Mouse (Mus musculus) lung, adult 18-20 months (tissue): ENCODE results near the gene Tmem60.
A peak's percentile ranks its signal among the peaks of the same experiment; 100 is the strongest.

Source experiments
- DNase-seq, 2 experiments: peaks; one replicate each; pipeline ENCODE4 v3.0.0; 2022; ENCODE audit warnings: mixed read lengths in 2 of 2

Gene Tmem60

DNA sequence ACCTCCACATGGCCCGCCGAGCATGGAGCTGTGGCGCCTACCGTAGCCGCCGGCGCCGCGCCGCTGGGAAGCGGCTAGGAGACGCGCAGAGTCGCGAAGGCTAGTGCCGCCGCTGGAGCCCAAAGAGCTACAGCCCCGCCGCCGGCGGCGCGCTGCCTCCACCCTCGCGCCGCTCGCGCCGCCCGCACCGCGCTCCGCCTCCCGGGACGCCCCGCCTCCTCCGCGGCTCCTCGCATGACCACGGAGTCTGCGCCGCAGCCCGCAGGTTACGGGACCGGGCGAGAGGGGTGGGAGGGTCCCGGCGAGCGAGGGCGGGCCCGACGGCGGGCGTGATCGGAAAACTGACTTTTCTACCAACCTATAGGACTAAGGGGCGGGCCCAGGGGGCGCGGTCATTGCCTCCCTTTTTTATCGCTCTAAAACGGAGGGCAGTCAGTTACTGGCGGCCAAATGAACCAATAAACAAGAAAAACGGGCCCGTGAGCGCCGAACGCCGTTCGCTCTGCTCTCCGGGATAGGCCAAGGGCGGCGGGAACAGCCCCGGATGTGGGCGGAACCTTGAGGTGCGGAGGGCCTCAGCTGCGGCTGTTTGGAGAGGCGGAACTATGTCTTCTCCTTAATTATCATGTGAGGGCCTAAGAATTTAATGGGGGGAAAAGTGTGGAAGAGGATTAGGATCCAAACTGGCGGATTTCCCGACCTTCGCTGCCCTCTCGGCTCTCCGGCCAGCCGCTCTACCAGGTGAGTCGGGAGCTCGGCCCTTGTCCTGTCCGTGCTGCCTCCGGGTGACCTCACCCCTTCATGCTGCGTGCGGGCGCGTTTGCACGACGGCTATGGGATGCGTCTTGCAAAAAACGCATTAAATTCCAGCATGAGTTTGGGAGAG is at the start of gene Tmem60, which contains the start of gene Phtf2:
Gene Tmem60 (plus strand): TSS at position 277 of the 886 bp plus-strand sequence.
Gene Phtf2 (minus strand): TSS at position 210 of the 886 bp plus-strand sequence.
- peak; percentile 99 for DNase-seq

DNA sequence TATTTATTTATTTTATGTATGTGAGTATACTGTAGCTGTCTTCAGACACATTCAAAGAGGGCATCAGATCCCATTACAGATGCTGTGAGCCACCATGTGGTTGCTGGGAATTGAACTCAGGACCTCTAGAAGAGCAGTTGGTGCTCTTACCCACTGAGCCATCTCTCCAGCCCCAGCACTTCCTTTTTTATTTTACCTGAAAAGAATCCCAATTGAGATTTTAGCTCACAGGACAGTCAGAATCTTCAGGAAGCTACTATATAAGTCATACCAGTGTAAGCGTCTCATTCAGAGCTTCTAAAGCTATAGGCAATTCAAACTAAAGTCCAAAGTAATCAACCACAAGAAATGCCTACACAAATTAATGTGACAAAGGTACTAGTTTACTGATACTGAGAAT is 47.6 kb upstream of the Tmem60 start:
- DNase-seq = no peak

DNA sequence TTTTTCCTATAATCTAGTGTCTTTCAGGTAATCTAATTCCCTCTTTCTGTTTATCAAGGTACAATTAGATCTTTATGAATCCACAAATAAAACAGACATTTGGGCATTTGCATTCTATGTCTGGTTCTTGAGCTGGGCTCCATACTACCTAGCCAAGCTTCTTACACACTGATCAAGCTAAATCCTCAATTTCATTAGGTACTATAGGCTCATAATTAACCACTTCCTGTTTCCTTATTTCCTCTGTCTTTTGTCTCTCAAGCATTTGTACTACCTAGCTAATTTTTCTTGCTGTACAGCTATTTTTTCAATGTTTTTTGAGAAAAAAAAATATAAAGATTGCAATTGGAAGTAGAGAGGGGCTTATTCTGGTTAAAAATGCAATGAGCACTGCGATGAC is 44.9 kb upstream of the Tmem60 start:
- no peak for DNase-seq

DNA sequence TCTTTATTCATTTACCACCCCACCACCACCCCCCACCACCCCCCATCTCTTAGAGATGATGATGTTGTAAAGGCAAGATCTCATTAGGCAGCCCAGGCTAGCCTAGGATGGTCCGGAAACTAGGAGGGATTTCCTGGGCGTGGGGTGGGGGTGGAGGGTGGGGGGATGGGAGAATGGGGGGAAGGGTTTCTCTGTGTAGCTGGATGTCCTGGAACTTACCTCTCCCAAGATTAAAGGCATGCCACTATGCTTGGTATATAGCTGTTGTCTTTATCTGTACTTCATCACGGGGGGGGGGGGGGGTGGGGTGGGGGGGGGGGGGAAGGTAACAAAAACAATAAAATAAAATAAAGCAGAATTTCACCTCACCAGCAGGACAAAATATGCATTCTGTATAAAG is 38.6 kb upstream of the Tmem60 start:
- no peak for DNase-seq

DNA sequence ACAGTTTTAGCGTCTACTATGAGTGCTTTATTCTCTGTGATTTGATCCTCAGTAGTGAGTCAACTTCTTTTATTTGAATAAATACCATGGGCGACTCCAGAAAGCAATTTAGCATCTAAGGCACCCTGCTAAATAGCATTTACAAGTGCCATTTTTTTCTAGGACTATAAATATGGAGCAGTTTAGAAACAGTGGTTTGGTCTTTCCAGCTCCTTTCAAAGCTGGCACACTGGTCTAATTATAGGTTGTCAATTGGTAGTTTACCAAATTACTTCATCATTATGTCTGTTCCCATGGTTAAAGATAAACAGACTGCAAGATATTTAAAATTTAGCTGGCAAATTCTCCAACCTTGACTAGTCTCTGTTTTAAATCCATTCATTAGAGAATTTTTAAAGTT is 38.2 kb upstream of the Tmem60 start:
- no peak for DNase-seq

DNA sequence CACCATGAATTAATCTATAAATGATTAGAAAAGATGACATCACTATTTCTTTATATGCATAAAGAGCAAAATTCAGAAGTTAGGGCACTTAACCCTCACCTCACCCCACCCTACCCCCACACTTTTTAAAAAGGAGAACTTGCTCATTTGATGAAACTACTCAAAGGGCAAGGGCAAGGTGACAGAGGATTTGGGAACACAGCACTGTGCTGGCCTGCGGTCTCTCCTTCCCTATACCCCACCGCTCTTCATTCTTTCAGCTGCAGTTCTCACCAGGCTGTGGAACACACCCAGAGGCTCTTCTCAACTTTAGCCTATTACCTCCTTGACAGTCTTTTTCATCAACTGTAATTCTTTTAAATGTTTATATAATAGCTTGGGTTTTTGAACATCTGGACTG is 35.0 kb upstream of the Tmem60 start:
- no peak for DNase-seq

DNA sequence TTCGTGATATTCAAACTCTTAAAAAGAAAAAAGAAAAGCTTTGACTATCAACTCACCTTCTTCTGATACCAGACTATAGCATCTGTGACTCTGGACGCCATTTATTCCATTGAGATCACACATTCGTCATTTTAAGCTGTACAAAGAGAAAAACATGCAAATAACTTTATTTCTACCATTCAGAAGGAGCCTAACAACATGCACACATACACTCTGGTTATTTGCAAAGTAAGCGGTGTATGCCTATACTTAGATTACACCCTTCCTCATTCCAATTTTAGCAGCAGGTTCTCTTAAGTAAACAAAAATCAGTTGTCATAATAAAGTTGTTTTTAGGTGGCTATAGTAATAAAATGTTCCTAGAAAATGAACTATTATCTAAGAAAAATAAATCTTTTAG is 26.9 kb upstream of the Tmem60 start:
- DNase-seq = no peak

DNA sequence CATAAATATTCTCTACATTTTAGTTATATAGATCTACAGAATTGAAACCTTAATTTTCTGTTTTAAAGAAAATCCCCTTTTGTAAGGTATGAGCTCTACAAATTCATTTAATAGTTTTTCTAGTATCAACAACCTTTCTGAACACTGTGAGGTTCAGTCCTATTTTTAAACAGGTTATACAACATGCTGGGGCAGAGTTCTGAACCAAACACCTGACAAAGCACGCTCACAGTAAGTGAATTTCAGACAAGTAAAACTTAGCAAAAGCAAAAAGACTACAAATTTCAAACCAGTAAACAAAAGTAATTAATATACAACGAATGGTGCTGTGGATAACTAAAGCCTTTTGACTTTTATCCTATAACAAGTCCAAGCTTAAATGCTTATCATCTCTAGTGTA is 23.6 kb upstream of the Tmem60 start:
- no peak for DNase-seq

DNA sequence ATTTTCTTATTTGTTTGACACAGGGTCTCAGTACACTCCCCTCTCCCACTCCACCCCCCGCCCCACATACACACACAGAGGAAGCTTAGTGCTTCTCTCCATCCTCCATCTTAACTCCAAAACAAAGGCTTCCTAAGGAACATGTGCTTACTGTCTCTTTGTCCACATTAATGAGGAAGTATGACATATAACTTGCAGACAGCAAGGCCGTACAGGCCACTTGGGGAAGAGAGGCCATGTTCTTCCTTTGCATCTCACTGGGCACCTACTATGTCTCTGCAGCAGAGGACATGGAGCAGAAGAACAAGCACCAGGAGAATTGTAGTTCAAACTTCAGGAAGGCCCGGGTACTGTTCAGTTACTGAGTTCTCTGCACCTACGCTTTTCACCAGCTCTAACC is 21.4 kb upstream of the Tmem60 start:
- no peak for DNase-seq

DNA sequence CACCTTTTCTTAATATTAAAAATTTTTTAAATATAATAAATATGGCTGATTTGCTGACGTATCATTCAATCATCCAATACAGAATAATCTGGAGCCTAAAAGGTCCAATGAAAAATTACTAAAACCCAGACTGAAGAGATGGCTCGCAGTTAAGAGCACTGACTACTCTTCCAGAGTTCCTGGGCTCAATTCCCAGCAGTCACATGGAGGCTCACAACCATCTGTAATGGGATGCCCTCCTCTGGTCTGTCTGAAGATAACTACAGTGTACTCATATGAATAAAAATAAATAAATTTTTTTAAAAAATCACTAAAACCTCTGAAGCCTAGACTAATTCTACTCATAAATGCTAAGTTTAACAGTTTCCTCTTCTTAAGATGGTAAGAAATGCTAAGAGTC is 20.1 kb upstream of the Tmem60 start:
- no peak for DNase-seq

DNA sequence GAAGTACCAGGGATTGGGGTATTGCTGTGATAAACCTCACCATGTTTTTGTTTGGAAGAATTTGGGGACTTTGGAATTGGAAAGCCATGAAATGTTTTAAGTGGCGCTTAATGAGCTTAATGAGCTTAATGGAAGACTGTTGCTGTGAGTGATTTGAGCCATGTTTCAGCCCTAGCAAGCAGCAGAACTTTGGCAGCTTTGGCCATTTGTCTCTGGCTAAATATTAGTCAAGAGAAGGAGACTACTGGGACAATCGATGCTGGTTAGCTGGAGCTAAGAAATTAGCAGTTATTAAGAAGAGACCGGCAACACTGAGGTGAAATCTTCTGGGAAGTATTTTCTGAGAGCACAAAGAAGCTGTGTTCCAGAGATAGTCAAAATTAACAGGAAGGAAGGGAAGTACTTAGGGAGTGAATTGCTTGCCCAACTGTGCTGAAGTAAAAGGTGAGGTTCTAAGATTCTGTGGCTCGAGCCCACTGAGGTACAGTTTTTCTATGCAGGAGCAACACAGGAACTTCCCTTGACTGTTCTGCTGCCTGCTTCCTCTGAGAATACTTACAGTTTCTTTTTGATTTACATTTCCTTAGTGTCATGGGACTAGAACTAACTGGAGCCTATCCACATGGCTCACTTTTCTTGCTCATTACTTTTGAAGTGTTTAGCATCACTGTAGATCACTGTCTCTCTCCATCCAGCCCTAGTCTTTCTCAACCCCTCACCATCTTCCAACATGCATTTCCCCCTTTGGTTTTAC is 17.6 kb upstream of the Tmem60 start:
- no peak for DNase-seq

DNA sequence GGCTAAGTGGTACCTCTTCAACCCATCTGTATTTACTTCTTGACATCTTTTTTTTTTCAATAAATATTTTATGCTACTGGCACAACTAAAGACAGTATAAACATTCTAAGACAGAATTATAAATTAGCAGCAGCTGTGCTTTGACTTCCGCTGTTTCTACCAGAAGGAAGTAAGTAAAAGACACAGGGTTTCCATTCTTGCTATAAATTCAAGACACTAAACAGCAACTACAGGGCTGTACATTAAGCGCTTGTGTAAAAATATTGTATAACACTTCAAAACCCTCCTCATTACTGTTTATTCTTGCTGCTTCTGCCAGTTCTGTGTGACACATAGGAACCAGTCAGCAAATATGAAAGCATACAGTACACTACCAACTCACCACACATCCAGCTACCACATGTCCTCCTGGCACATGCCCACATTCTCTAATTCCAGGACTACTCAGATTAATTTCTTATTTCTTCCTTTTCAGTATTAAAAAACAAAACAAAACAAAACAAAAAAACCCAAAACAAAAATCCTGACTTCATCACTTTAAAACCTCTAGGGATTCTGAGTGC is 16.7 kb upstream of the Tmem60 start:
- no peak for DNase-seq

DNA sequence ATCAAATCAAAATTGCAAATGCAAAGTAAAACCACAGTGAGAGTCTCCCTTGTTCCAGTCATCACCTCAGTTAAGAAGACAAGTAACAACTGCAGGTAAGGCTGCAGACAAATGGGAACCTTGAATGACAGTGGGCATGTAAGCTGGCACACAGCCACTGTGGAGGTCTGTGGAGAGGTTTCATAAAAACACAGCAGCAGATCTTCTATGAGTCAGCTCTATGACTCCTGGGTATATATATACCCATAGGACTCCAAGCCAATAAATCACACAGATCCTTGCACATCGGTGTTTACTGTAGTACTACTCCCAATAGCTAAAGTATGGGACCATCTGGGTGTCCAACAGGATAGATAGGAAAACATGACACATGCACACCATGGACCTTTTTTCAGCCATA is 8.8 kb upstream of the Tmem60 start:
- no peak for DNase-seq

DNA sequence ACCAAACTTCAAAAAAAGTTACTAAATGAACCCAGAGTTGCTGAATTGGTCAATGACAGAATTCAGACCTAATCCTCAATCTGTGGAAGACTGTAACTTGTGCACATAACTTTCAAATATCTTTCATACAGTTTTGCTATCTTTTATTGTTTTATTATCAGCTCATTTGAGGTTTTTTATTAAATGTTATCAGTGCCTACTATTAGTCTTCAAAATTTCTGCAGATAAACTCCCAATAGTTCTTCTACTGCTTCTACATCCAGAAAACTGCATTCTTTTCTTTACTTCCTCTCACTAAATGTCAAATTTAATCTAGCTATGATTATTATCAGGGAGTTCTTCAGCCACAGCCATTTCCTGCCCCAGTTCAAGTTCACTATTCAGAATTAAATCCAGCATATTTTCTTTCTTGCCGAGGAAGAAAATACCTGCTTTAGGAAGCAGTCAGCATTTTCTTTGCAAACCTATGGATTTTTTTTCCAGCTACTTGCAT is 5.0 kb upstream of the Tmem60 start:
- DNase-seq = no peak

DNA sequence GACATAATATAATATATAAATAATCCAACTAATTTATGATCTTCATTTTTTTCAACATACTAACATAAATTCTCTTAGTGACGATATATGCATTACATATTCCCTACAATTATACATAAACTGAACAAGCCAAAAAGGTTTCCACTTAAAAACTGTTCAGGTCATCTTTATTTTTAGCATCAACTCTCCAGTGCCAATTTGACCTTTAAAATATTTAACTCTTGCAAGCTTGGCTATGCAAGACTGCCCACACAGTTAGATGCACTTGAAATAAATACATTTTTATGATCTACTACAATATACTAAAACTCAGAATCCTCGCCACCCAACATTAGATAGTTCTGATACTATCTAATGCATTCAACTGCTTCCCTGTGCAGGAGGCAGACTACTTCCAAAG is 1.6 kb upstream of the Tmem60 start:
- DNase-seq = no peak

DNA sequence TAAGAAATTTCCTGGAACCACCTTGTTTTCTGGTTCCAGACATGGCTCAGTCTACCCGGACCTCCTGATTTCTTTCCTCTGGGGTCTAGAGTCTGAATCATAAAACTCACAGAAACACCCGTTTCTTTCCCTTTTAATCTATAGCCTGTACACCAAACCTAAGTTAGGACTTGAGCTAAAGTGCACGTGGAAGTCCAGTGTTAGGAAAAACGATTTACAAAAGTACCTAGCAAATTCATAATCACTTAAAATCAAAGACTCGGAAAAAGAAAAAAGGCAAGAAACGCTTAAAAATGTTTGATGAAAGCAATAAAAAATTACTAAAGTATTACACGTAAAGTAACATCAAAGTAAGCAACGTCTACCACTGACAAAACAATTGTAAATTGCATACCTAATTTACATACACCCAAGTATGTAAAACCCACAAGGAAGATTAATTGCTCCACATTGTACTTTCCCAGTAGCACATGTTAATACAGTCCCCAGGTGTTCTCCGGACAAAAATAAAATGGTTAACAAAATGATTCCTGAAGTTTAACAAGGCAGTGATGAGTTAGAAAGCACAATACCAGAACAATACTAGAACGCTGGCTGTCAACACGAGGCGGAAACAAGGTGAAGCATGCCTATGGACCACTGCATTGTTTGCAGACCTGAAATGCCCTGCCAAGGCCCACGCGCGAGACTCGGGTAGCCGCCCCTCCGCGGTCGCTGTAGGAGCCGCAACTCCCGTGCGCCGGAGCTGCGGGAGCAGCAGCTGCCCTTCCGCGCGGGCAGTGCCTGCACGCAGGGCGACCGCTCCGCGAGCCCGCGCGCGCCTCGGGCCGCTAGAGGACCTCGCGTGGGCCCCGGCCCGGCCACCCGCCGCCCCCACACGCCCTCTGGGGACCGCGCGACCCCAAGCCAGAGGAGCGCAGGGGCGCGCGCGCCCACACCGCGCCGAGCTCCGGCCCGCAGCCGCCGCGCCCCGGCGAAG is 905 bp upstream of the Tmem60 start:
- DNase-seq = peak; percentile 46 to 49

DNA sequence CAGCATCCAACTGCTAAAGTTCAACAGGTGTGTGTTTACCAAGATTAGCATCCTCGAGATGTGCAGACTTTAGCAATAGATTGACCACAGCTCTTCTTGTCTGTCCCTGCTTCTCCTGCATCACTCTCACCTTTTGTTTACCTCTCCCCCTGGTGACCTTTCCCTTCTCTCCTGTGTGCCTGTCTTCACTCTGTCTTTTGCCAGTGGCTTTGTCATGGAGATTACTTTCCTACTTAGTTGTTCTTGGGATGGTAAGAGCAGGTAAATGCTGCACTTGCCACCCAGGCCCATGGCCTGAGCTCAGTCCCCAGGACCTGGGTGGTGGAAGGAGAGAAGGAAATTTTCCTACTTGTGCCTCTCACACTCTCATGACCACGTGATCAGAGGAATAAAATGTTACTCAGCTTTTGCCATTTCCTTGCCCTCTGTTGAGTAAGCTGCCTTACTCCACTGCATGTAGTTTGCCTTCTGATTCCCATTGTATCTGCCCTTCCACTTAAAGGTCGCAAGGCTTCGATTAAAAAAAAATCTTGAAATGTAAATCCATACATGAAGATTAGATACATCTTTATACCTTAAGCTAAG is 2.1 kb downstream of the Tmem60 start:
- no peak for DNase-seq

DNA sequence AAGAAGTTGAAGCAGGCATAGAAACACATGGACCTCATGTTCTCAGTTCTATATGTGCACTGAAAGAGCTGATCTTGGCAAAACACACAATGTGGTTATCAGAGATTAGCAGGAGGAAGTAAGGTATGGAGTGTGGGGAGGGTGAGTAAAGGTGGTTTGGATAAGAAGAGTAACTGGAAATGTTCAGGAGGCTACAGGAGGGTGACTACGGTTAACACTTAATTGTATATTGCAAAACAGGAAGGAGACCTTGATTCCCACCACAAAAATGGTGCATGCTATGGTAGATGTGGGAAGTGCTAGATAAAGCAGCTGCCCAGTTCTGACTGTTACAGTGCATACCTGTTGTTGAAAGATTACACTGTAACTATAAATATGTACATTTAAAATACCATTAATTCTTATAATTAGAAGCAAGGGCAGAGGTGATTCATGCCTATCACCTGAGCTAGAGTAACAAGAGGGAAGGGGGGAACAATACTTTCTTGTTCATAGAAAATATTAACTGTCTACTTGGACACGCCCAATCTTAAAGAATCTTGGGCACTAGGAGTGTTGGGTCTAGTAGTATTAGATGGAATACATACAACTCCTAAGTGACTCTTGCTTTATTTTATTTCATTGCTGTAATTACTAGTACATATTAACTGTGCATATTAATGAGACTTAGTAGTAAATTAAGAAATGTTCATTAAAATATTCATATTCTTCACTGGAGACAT is 15.6 kb downstream of the Tmem60 start:
- no peak for DNase-seq

DNA sequence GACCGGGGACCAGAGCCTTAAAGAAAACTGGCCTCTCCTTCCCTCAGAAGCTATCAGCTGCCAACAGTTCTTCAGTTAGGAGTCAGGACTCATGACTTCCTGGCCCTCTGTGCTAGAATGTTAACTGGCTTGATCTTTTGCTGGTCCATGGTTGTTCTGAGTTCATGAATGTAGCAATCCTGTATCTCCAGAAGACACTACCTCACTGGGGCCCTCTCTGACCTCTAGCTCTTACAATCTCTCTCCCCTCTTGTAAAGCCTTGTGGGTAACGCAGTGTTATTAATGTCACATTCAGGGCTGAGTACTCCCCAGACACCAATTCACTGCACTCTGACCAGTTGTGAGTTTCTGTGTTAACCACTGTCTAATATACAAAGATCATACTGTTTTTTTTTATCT is 22.7 kb downstream of the Tmem60 start:
- DNase-seq = no peak

DNA sequence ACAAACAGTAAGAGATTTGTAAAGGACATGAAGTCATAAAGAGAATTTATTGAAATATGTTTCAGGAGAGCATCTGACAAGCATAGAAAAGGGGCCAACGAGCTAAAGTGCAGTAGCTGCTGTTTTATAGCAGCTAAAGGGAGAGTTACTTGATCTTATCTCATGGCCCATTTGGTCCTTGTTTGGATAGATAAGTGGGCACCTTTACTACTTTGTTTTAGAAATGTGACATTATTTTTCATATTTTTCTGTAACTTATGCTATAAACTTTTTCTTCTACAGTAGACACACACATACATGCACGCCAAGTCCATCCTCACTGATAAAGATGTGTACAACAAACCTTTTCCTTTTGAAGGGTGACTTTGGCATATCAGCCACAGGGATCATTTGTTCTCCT is 23.4 kb downstream of the Tmem60 start:
- no peak for DNase-seq

DNA sequence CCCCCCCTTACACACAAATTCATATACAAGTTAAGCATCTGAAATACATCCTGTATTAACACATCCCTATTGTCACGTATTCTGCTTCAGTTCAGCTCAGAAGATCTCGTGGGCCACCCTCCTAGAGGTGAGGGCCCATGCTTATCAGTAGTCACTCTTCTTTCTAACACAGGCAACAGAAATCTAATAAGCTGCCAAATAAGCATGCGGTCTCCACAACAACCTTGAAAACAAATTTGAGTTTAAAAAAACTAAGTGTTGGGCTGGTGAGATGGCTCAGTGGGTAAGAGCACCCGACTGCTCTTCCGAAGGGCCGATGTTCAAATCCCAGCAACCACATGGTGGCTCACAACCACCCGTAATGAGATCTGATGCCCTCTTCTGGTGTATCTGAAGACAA is 24.2 kb downstream of the Tmem60 start:
- DNase-seq = no peak
